Mouse (Mus musculus): ENCODE data around the gene Ldb3. TPM values are rescaled to one million over a fixed set of nuclear protein-coding genes. Genes with fewer than 3 reads are reported as not detected.

The Ldb3 gene
- polyA plus RNA-seq, 1 experiment from 2014 or later: 0.11 TPM

- Histone ChIP-seq H3K4me1 (replicated peaks) (no peaks in the 10 kb centered on the region), H3K9me3 (no peaks in the 10 kb centered on the region), H3K27me3 (0 out of 2 replicates have a peak, but pooled peaks cover 11% of the 10 kb centered on the region), H3K36me3 (no peaks in the 10 kb centered on the region), H3K4me2 (replicated peaks) (no peak overlapping the region), H3K27ac (no peak overlapping the region), H3K4me3 (replicated peaks) (no peak overlapping the region), H3K9ac (replicated peaks) (no peak overlapping the region)
- WGBS: 84% methylated on average over 4 of the region's 4 CpGs
- ATAC-seq: no peak
Measured at GRCm38 (mm10) chr14:34568626-34569025, 19.9 kb downstream of the Ldb3 start.

- no peak overlapping the region for H3K9ac ChIP-seq (replicated peaks)
- WGBS: 71% methylated on average over 5 of the region's 5 CpGs
- H3K4me2 ChIP-seq (replicated peaks): no peak overlapping the region
- ATAC-seq: no peak
- no peak overlapping the region for H3K27ac ChIP-seq
- no peaks in the 10 kb centered on the region for H3K36me3 ChIP-seq
- no peaks in the 10 kb centered on the region for H3K4me1 ChIP-seq (replicated peaks)
- 0 out of 2 replicates have a peak, but pooled peaks cover 11% of the 10 kb centered on the region for H3K27me3 ChIP-seq
- no peaks in the 10 kb centered on the region for H3K9me3 ChIP-seq
- no peak overlapping the region for H3K4me3 ChIP-seq (replicated peaks)
Measured at GRCm38 (mm10) chr14:34567697-34568096, 20.8 kb downstream of the Ldb3 start.

GRCm38 (mm10) chr14:34566530-34566929, 22.0 kb downstream of the Ldb3 start:
- H3K4me3 ChIP-seq (replicated peaks): no peak overlapping the region
- 0 out of 2 replicates have a peak, but pooled peaks cover 11% of the 10 kb centered on the region for H3K27me3 ChIP-seq
- H3K9me3 ChIP-seq: no peaks in the 10 kb centered on the region
- no peak overlapping the region for H3K9ac ChIP-seq (replicated peaks)
- ATAC-seq: no peak
- no peak overlapping the region for H3K27ac ChIP-seq
- H3K4me2 ChIP-seq (replicated peaks): no peak overlapping the region
- WGBS: 88% methylated on average over 7 of the region's 7 CpGs
- H3K4me1 ChIP-seq (replicated peaks): no peaks in the 10 kb centered on the region
- no peaks in the 10 kb centered on the region for H3K36me3 ChIP-seq

- no peak overlapping the region for H3K27ac ChIP-seq
- no peak overlapping the region for H3K4me3 ChIP-seq (replicated peaks)
- no peaks in the 10 kb centered on the region for H3K36me3 ChIP-seq
- 0 out of 2 replicates have a peak, but pooled peaks cover 11% of the 10 kb centered on the region for H3K27me3 ChIP-seq
- no peaks in the 10 kb centered on the region for H3K9me3 ChIP-seq
- 81% methylated on average over 17 of the region's 17 CpGs for whole genome bisulfite sequencing
- no peaks in the 10 kb centered on the region for H3K4me1 ChIP-seq (replicated peaks)
- ATAC-seq: no peak
- no peak overlapping the region for H3K4me2 ChIP-seq (replicated peaks)
- H3K9ac ChIP-seq (replicated peaks): no peak overlapping the region
Measured at GRCm38 (mm10) chr14:34565711-34566110, 22.8 kb downstream of the Ldb3 start.

GRCm38 (mm10) chr14:34564646-34565045, 23.8 kb downstream of the Ldb3 start:
- H3K4me3 ChIP-seq (replicated peaks): no peak overlapping the region
- no peak for ATAC-seq
- H3K27ac ChIP-seq: no peak overlapping the region
- H3K9ac ChIP-seq (replicated peaks): no peak overlapping the region
- H3K4me1 ChIP-seq (replicated peaks): no peaks in the 10 kb centered on the region
- 0 out of 2 replicates have a peak, but pooled peaks cover 11% of the 10 kb centered on the region for H3K27me3 ChIP-seq
- no peaks in the 10 kb centered on the region for H3K9me3 ChIP-seq
- H3K4me2 ChIP-seq (replicated peaks): no peak overlapping the region
- H3K36me3 ChIP-seq: no peaks in the 10 kb centered on the region
- WGBS: 71% methylated on average over 5 of the region's 5 CpGs

- no peaks in the 10 kb centered on the region for H3K4me1 ChIP-seq (replicated peaks)
- no peak for ATAC-seq
- H3K9me3 ChIP-seq: no peaks in the 10 kb centered on the region
- H3K27ac ChIP-seq: no peak overlapping the region
- H3K4me3 ChIP-seq (replicated peaks): no peak overlapping the region
- no peak overlapping the region for H3K4me2 ChIP-seq (replicated peaks)
- no peaks in the 10 kb centered on the region for H3K27me3 ChIP-seq
- H3K36me3 ChIP-seq: no peaks in the 10 kb centered on the region
- no peak overlapping the region for H3K9ac ChIP-seq (replicated peaks)
- 38% methylated on average over 2 of the region's 2 CpGs for WGBS
Measured at GRCm38 (mm10) chr14:34562393-34562792, 26.1 kb downstream of the Ldb3 start.

GRCm38 (mm10) chr14:34561647-34562046, 26.8 kb downstream of the Ldb3 start:
- WGBS: 86% methylated on average over 8 of the region's 8 CpGs
- no peak overlapping the region for H3K4me2 ChIP-seq (replicated peaks)
- H3K36me3 ChIP-seq: no peaks in the 10 kb centered on the region
- H3K27ac ChIP-seq: no peak overlapping the region
- ATAC-seq: no peak
- H3K9ac ChIP-seq (replicated peaks): no peak overlapping the region
- H3K27me3 ChIP-seq: no peaks in the 10 kb centered on the region
- H3K4me1 ChIP-seq (replicated peaks): no peaks in the 10 kb centered on the region
- no peak overlapping the region for H3K4me3 ChIP-seq (replicated peaks)
- H3K9me3 ChIP-seq: no peaks in the 10 kb centered on the region

GRCm38 (mm10) chr14:34558947-34559346, 29.5 kb downstream of the Ldb3 start:
- Histone ChIP-seq H3K4me1 (replicated peaks) (no peaks in the 10 kb centered on the region), H3K9me3 (no peaks in the 10 kb centered on the region), H3K36me3 (no peaks in the 10 kb centered on the region), H3K4me3 (replicated peaks) (no peak overlapping the region), H3K9ac (replicated peaks) (no peak overlapping the region), H3K27ac (no peak overlapping the region), H3K4me2 (replicated peaks) (no peak overlapping the region), H3K27me3 (no peaks in the 10 kb centered on the region)
- ATAC-seq: no peak
- WGBS: 92% methylated on average over 9 of the region's 9 CpGs

GRCm38 (mm10) chr14:34555211-34555610, 33.3 kb downstream of the Ldb3 start:
- H3K36me3 ChIP-seq: no peaks in the 10 kb centered on the region
- no peaks in the 10 kb centered on the region for H3K27me3 ChIP-seq
- no peak overlapping the region for H3K27ac ChIP-seq
- H3K4me1 ChIP-seq (replicated peaks): no peaks in the 10 kb centered on the region
- no peaks in the 10 kb centered on the region for H3K9me3 ChIP-seq
- no peak overlapping the region for H3K4me2 ChIP-seq (replicated peaks)
- no peak overlapping the region for H3K9ac ChIP-seq (replicated peaks)
- WGBS: 65% methylated on average over 13 of the region's 13 CpGs
- H3K4me3 ChIP-seq (replicated peaks): no peak overlapping the region
- peak; percentile 27; the same call in 1 of the 2 replicates for ATAC-seq

GRCm38 (mm10) chr14:34554047-34554446, 34.4 kb downstream of the Ldb3 start:
- Histone ChIP-seq H3K36me3 (no peaks in the 10 kb centered on the region), H3K4me2 (replicated peaks) (no peak overlapping the region), H3K27me3 (no peaks in the 10 kb centered on the region), H3K4me1 (replicated peaks) (0 out of 2 replicates have a peak, but pooled peaks cover 2% of the 10 kb centered on the region), H3K4me3 (replicated peaks) (no peak overlapping the region), H3K27ac (no peak overlapping the region), H3K9ac (replicated peaks) (no peak overlapping the region), H3K9me3 (no peaks in the 10 kb centered on the region)
- WGBS: 78% methylated on average over 3 of the region's 3 CpGs
- ATAC-seq: no peak

GRCm38 (mm10) chr14:34553470-34553869, 35.0 kb downstream of the Ldb3 start:
- Histone ChIP-seq H3K4me2 (replicated peaks) (no peak overlapping the region), H3K4me3 (replicated peaks) (no peak overlapping the region), H3K4me1 (replicated peaks) (0 out of 2 replicates have a peak, but pooled peaks cover 2% of the 10 kb centered on the region), H3K36me3 (no peaks in the 10 kb centered on the region), H3K27ac (no peak overlapping the region), H3K9ac (replicated peaks) (no peak overlapping the region), H3K27me3 (no peaks in the 10 kb centered on the region), H3K9me3 (no peaks in the 10 kb centered on the region)
- ATAC-seq: no peak
- WGBS: 91% methylated on average over 6 of the region's 6 CpGs

GRCm38 (mm10) chr14:34552226-34552625, 36.3 kb downstream of the Ldb3 start:
- 90% methylated on average over 5 of the region's 5 CpGs for WGBS

More at GRCm38 (mm10) chr14:34552226-34552625, 36.3 kb downstream of the Ldb3 start:
- ATAC-seq: no peak
- no peaks in the 10 kb centered on the region for H3K36me3 ChIP-seq
- H3K4me2 ChIP-seq (replicated peaks): no peak overlapping the region
- 0 out of 2 replicates have a peak, but pooled peaks cover 6% of the 10 kb centered on the region for H3K4me1 ChIP-seq (replicated peaks)
- peaks cover 3% of the 10 kb centered on the region; the same call in 1 of the 2 replicates for H3K27me3 ChIP-seq
- no peaks in the 10 kb centered on the region for H3K9me3 ChIP-seq
- H3K27ac ChIP-seq: no peak overlapping the region
- no peak overlapping the region for H3K4me3 ChIP-seq (replicated peaks)
- no peak overlapping the region for H3K9ac ChIP-seq (replicated peaks)

Measured in midbrain, embryonic 13.5 days (tissue).